Mouse (Mus musculus) gastrocnemius, adult 18-20 months (tissue): ENCODE results near the gene Inpp5a. TPM values are rescaled to one million over a fixed set of nuclear protein-coding genes. Genes with fewer than 3 reads are reported as not detected.

Experiments used
- DNase-seq: peaks from one replicate; pipeline ENCODE4 v3.0.0; 2021; ENCODE audit warnings: low spot score
- total RNA-seq, 2 experiments: library from RNA; stranded (reverse); gene quantifications; 2 replicates each; pipeline ENCODE4 v1.2.3; 2021

Gene Inpp5a
- total RNA-seq, 2 experiments from 2014 or later = 77.1 to 92.8 TPM

DNA sequence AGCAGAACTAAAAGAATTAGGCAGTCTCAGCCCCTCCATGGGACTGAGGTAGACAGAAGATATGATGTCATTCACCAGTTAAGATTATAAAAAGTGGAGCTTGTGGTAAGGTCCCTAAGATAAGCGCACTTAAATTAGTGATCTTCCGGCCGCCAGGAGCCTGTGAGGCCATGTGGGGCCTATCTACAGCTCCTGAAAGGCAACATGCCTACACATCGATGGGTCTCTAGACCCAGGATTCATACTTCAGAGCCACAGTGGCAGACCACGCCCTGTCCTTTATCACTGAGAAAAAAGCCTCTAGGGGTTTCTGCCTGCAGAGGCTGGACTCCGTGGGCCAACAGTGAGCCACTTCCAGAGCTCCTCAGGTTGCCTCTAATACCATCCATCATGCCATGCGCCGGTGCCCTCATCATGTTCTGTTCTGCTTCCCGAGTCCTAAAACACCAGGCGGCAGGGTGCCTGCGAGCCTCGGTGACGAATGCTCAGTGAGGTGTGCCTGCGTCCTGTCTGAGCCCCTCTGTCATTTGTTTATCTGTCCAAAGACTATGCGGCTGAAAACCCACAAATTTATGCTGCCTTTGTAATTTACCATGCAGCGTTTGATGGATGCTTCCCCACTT is 187.3 kb downstream of the Inpp5a start:
- no peak for DNase-seq

DNA sequence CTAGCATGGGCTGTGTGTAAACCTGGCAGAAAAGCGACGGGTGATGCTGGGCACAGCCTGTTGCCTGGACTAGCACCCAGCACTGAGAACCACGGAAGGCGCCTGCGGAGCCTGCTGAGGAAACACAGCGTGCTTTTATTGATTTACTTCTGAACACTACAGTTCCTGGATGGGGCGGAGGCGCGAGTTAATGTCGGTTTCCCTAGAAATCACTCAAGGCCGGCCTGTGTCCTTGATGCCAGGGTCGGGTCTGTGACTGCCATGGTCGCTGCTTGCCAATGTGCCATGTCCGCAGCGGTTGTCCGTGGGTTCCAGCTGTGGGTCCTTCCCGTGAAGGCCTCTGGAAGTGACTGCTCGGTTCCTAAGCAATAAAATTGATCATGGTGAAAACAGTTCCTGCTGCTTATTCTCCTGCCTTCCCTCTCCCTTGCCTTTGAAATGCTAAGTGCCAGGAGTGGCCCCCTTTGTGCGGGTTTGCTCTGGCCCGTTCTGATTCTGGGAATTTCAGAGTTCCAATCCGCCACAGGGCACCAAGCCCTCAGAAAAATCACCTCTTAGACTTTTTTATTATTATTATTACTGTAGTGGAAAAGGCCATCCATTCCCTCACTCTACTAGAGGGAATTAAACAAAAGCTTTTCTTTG is 190.5 kb downstream of the Inpp5a start:
- DNase-seq = no peak

DNA sequence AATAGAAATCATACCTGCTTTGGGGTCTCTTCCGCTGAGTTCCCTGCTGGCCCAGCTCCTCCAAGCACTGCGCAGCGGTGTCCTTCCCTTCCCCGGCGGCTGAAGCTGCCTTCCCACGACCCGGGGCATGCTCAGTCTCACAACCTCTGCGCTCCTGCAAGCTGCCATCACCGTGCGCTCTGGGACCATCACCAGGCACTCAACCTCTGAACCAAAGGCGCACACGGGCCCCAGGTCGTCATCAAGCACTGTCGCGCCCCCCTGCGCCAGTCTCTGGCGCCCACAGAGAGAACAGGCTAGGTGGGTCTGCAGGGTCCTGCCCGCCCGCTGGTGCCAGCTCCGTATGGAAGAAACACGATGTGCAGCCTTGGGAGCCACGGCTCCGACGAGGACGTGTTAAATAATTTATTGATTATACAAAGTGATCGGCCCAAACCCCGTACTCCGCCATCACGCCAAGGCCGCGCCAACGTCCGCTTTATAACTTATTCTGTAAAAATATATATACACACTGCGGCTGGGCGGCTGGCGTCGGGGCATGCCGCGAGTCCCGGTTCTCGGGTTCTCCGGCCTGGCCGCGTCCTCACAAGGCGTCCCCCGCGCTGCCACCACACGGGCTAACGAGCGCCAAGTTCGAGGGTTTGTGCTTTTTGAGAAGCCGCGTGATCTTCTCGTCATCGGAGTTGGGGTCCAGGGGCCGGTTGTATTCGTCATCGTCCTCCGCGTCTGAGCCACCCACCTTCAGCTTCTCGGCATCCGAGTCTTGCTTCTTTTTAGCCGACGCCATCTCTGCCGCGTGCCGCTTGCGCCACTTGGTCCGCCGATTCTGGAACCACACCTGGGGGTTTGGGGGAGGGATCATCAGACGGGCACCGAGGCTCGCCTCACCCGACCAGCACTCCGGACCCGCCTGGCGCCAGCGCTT is 192.2 kb downstream of the Inpp5a start:
- no peak for DNase-seq

GRCm38 (mm10) chr7:139581801-139582571 is 193.1 kb downstream of the Inpp5a start:
- no peak for DNase-seq

DNA sequence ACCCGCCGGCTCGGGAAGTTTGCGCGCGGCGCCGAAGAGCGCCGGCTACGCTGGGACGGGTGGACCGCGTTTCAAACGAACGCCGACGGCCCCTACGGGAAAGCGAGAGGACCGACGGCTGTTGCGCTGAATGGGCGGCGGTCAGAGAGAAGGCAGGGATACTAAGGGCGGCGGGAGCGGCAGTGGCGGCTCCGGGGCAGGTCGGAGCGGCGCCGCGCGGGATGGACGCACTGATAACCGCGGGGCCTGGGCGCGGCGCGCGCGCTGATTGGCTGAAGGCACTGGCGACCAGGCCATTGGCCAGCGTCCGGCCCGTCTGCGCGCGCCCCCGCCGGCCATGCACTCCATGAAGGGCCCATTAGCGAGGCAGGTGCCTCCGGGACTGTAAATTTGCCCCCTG is 193.7 kb downstream of the Inpp5a start, which contains the start of gene Nkx6-2:
Nkx6-2 (minus strand) TSS at position 203 of the 400 bp plus-strand sequence.
- peak; percentile 27 for DNase-seq

DNA sequence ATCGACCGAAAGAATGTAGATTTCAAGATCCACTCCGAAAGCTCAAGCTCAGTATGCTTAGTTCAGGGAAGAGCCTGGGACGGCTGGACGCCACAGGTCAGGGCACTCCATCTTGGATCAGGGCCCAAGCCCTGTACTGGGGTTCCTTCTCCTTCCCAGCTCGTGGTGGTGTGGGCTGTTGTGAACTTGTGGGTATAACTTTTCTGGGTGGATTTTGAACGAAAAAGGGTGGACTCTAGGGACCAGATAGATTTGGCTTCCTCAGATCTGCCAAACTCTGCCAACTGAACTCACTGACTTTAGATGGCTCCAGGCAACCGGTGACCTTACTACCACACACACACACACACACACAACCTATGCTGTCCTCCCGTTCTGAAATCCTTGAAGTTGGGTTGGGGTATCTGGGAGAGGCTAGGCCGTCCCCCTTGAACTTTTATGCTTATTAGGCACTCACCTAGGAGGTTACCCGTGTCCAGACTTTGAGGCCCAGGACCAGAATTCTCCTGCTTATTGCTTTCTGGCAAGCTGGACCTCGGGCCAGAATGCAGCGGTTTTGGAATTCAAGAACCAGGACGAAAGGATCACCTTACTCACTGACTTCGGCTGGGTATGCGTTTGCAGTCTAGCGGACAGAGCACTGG is 194.3 kb downstream of the Inpp5a start:
- no peak for DNase-seq

GRCm38 (mm10) chr7:139584221-139585175 is 195.6 kb downstream of the Inpp5a start:
- DNase-seq = no peak

DNA sequence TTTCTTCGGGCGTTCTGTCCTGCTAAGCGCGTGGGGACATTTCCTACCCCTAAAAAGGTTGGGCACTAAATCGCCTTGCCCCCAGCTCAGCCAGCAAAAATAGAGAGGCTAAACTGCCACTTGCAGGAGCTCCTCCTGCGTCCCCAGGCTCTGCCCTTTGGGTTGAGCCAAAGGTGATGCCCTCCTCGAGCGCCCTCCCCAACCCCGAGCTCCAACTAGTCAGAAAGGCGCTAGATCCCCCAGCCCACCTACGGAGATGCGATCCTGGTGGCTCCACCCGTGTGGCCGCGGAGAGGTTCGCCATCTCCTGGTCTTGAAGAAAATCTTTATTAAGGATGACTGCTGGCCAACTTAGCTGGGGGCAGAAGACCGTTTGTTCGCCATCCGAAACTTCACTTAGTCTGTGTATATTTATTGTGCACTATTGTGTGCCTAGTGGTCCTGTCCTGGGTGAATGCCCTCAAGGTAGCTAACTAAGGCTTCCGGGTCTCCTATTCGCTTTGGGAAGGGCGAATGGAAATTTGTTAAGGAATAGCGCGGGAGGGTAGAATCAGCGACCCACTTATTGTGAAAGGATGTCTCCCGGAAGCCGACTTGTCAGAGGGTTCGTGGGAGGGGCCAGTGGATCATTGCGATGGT is 196.4 kb downstream of the Inpp5a start:
- no peak for DNase-seq

DNA sequence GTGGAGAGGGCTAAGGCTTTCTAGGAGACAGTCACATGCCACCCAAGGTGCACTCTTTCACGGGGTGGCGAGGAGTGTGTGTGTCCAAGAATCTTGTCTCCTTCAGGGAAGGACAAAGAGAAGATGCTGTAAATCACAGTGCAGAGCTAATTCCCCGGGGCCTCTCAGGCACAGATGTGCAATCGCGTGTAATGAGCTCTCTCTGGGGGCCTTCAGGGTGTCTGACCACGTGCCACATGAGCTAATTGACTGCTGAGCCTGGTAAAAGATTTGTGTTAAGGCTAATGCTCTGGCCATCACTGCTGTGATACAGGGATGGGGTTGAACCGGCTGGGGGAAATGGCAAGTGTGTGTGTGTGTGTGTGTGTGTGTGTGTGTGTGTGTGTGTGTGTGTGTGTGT is 199.0 kb downstream of the Inpp5a start:
- no peak for DNase-seq

GRCm38 (mm10) chr7:139590302-139590701 is 201.4 kb downstream of the Inpp5a start:
- peak; percentile 32 for DNase-seq

DNA sequence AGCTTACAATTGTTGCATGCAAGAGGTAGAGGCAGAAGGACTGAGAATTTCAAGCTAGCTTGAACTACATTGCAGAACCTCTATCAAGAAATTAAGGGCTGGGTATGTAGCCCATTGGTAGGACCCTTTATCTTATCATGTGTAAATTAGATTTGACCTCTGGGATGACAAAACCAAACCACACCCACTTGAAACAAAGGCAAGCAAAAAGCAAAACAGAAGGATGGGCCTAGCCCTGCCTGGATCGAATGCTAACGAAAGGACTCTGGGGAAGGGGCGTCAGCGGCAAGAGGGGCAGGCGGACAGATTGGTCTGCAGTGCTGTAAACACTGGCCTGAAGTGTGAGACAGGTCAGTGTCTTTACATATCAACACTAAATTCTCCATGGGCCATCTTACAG is 202.4 kb downstream of the Inpp5a start:
- DNase-seq = no peak

DNA sequence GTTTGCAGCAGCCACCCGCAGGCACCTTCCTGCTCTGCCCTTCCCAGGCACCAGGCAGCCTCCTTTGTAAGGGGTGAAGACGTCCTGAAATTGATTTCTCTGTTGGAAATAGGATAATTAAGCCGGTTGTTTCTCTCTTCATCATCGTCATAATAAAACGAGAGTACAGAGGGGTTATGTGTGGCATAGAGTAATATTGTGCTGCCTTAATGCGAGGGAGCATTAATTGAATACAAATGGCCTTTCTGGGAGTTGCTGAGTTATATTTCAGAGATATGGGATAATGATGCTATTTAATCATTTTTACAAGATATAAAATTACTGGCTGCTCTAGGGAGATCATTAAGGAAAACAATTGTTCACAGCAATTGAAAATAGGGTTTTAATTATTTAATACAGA is 206.4 kb downstream of the Inpp5a start:
- no peak for DNase-seq

DNA sequence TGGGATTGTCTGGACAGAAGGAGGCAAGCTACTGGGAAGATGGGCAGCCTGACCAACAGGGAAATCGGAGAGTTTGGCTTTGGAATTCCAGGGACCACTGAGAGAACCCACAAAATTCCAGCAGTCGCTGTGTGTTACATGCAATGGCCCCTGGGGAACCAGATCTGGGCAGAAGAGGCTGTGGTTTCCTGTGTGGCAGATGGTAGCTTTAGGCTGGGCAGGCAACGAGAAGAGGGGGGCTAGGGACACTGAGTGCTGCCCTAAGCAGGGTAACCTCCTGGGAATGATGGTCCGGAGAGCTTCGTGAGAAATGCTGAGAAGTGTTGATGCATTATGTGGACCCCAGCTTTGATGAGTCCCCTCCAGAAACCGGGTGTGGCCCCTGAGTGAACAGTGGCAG is 207.0 kb downstream of the Inpp5a start:
- DNase-seq = no peak

DNA sequence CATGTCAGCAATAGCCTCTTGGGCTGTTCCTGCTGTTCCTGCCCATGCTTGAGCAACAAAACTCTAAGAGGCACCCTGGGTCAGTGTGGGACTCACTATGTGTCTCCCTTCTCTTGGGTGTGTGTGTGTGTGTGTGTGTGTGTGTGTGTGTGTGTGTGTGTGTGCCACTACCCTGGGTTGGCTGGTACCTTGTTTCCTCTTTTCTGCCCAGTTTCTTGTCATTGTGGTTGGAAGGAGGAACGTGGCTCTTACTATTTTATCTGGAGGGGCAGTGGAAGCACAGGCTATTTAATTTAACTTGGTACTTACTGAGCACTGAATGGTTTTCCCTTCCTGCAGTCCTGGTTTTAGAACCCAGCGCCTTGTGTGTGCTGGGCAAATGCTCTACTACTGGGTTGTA is 221.4 kb downstream of the Inpp5a start:
- no peak for DNase-seq

GRCm38 (mm10) chr7:139615767-139616766 is 227.2 kb downstream of the Inpp5a start:
- peak; percentile 53 for DNase-seq

- DNase-seq = no peak
These were observed 233.7 kb downstream of the Inpp5a start for GRCm38 (mm10) chr7:139622568-139622967.

GRCm38 (mm10) chr7:139625156-139625555 is 236.2 kb downstream of the Inpp5a start:
- DNase-seq = no peak
